Mouse (Mus musculus): ENCODE data around the gene Chchd6. TPM values are rescaled to one million over a fixed set of nuclear protein-coding genes. Genes with fewer than 3 reads are reported as not detected.

The Chchd6 gene
- polyA plus RNA-seq, 1 experiment from 2014 or later, result 66.9 TPM

DNA sequence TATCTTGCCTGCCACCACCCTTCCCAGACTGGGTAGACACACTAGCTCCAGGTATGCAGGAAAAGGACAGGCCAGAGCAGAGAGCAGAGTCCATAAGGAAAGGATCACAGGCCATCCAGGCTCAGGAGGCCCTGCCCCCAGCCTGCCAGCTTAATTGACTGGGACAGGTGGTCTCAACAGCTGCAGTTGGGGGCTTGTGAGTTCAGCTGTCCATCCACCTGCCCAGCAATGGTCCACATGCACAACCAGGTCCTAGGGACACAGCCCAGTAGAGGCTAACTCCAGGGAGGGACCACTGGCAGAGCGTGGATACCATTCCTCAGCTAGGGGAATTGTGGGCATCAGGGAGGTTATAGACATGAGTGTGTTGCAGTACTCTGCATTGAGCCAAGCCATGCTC, 249.6 kb downstream of the Chchd6 start:
- Histone ChIP-seq H3K27me3 (ENCODE audit: control insufficient read depth, insufficient read depth, low read length) (no peaks in the 10 kb centered on the region), H3K36me3 (ENCODE audit: control insufficient read depth, insufficient read depth, low read length) (peaks cover 9% of the 10 kb centered on the region), H3K4me2 (ENCODE audit: low read depth, severe bottlenecking) (no peak overlapping the region), H3K9me3 (ENCODE audit: control insufficient read depth, low read length) (no peaks in the 10 kb centered on the region), H3K4me1 (ENCODE audit: control insufficient read depth, insufficient read depth, low read length) (peaks cover 22% of the 10 kb centered on the region), H3K27ac (replicated peaks; ENCODE audit: low read depth, low read length) (peak overlapping the region; percentile 87), H3K9ac (ENCODE audit: low read length) (no peak overlapping the region), H3K4me3 (ENCODE audit: low read depth, low read length) (no peak overlapping the region)
- 83% methylated on average over 1 of the region's 1 CpGs for WGBS
- DNase-seq (ENCODE audit: low spot score) (peak; percentile 39), ATAC-seq (ENCODE audit: insufficient number of reproducible peaks, low FRiP score, low TSS enrichment, low read depth) (no peak)

DNA sequence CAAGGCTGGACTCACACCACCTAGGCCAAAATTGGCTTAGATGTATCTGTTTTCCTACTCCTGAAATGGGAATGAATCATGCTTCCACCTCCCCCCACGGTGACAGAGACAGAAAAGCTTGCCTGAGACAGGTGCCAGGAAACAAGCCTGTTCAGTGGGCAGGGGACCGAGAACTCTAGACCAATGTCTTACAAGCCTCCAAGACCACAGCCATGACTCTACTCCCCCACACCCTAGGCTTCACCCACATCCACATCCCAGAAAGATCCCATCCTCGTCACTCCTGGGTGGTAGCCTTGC, 250.0 kb downstream of the Chchd6 start:
- WGBS, result 64% methylated on average over 3 of the region's 3 CpGs
- Histone ChIP-seq H3K9me3 (ENCODE audit: control insufficient read depth, low read length) (no peaks in the 10 kb centered on the region), H3K9ac (ENCODE audit: low read length) (no peak overlapping the region), H3K36me3 (ENCODE audit: control insufficient read depth, insufficient read depth, low read length) (peaks cover 5% of the 10 kb centered on the region), H3K27ac (replicated peaks; ENCODE audit: low read depth, low read length) (peak overlapping the region; percentile 87), H3K27me3 (ENCODE audit: control insufficient read depth, insufficient read depth, low read length) (no peaks in the 10 kb centered on the region), H3K4me3 (ENCODE audit: low read depth, low read length) (no peak overlapping the region), H3K4me2 (ENCODE audit: low read depth, severe bottlenecking) (peak overlapping the region; percentile 17; the same call in 1 of the 2 replicates), H3K4me1 (ENCODE audit: control insufficient read depth, insufficient read depth, low read length) (peaks cover 22% of the 10 kb centered on the region)
- DNase-seq (ENCODE audit: low spot score), result no peak
- ATAC-seq (ENCODE audit: insufficient number of reproducible peaks, low FRiP score, low TSS enrichment, low read depth), result no peak

DNA sequence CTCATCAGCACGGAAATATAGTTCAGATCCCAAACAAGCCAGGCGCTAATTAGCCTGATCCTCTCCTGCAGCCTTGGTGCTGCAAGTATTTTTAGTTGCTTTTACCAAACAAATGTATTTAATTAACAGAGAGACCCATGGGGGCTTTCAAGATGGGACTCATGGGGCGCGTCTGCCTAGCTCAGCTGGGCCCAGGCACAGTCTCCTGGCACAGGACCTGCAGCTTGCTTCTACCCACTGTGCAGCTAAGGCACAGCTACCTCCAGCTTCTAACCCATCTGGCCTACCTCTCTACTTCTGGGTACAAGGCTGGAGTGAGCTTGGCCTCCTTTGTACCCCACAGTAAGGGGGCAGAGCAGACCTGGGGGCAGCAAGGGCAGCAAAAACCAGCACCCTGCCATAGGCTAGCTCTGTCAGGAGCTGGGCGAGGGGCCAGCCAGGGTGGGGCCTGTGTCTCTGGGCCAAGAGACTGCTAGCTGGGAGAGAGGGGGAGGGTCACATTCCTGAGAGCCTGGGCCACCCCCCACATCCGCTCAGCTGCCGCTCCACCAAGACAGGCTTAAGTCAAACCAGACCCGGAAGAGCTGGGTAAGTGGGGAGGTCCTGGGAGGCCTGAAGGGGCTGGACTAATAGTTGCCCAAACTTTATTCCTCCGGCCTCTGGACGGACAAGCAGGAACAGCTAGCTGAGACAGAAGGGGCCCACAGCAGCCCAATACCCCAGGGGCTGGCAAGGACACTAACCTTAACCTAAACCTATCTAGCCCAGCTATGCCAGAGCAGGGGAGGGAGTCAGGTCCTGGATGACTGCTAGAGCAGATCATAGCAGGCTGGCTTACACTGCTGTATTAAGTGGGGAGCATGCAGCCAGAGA, 250.6 kb downstream of the Chchd6 start:
- no peaks in the 10 kb centered on the region for H3K27me3 ChIP-seq (ENCODE audit: control insufficient read depth, insufficient read depth, low read length)
- H3K4me1 ChIP-seq (ENCODE audit: control insufficient read depth, insufficient read depth, low read length), result peaks cover 22% of the 10 kb centered on the region
- DNase-seq (ENCODE audit: low spot score) (peak; percentile 81), ATAC-seq (ENCODE audit: insufficient number of reproducible peaks, low FRiP score, low TSS enrichment, low read depth) (peak; percentile 90)
- H3K27ac ChIP-seq (replicated peaks; ENCODE audit: low read depth, low read length), result peak overlapping the region; percentile 87
- peak overlapping the region; percentile 43 for H3K9ac ChIP-seq (ENCODE audit: low read length)
- H3K4me3 ChIP-seq (ENCODE audit: low read depth, low read length), result no peak overlapping the region
- WGBS, result 16% methylated on average over 10 of the region's 10 CpGs
- peak overlapping the region; percentile 29 for H3K4me2 ChIP-seq (ENCODE audit: low read depth, severe bottlenecking)
- no peaks in the 10 kb centered on the region for H3K9me3 ChIP-seq (ENCODE audit: control insufficient read depth, low read length)
- H3K36me3 ChIP-seq (ENCODE audit: control insufficient read depth, insufficient read depth, low read length), result peaks cover 5% of the 10 kb centered on the region

GRCm38 (mm10) chr6:89341981-89342380, 253.5 kb downstream of the Chchd6 start:
- Histone ChIP-seq H3K9ac (ENCODE audit: low read length) (no peak overlapping the region), H3K4me1 (ENCODE audit: control insufficient read depth, insufficient read depth, low read length) (peaks cover 22% of the 10 kb centered on the region), H3K36me3 (ENCODE audit: control insufficient read depth, insufficient read depth, low read length) (peaks cover 8% of the 10 kb centered on the region; the same call in 1 of the 2 replicates), H3K27ac (replicated peaks; ENCODE audit: low read depth, low read length) (no peak overlapping the region), H3K4me2 (ENCODE audit: low read depth, severe bottlenecking) (no peak overlapping the region), H3K4me3 (ENCODE audit: low read depth, low read length) (no peak overlapping the region), H3K9me3 (ENCODE audit: control insufficient read depth, low read length) (no peaks in the 10 kb centered on the region), H3K27me3 (ENCODE audit: control insufficient read depth, insufficient read depth, low read length) (no peaks in the 10 kb centered on the region)
- DNase-seq (ENCODE audit: low spot score) (no peak), ATAC-seq (ENCODE audit: insufficient number of reproducible peaks, low FRiP score, low TSS enrichment, low read depth) (no peak)
- 87% methylated on average over 4 of the region's 4 CpGs for WGBS

DNA sequence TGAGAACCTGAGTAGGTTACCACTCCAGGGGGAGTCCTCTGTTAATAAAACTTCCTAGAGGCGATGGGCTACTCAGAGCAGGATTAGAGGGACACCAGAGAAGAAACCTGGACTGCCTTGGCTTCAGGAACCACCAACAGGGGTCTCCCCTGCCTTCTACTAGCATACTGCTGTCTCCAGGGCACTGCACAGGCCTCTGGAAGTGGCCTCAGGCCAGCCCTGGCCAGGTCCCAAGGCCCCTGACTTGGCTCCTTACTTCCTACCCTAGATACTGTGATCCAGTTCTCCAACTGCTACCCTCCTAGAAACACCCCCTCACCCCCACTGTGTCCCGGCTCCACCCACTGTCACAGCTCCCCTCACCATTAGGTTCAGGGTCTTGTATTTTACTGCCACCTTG, 256.0 kb downstream of the Chchd6 start:
- no peak for ATAC-seq (ENCODE audit: insufficient number of reproducible peaks, low FRiP score, low TSS enrichment, low read depth)

DNA sequence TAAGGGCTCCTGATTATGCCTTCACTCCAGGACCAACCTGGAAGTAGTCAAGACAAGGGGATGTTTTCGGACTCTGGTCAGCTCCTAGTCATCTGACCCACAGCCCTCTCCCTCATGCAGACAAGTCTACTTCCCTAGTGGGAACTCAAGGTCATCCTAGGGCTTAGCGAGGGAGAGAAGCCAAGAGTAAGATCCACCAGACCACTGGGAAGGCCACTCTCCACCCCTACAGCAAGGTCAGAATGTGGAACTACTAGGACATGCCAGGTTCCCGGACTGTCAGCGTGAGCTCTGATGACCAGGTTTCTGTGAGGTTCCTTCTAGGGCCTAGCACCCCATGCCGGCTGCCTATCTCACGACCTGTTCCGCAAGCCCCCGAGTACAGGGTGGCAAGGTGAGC, 256.7 kb downstream of the Chchd6 start:
- no peak overlapping the region for H3K4me3 ChIP-seq (ENCODE audit: low read depth, low read length)
- no peak overlapping the region for H3K4me2 ChIP-seq (ENCODE audit: low read depth, severe bottlenecking)
- DNase-seq (ENCODE audit: low spot score) (no peak), ATAC-seq (ENCODE audit: insufficient number of reproducible peaks, low FRiP score, low TSS enrichment, low read depth) (no peak)
- no peaks in the 10 kb centered on the region for H3K4me1 ChIP-seq (ENCODE audit: control insufficient read depth, insufficient read depth, low read length)
- H3K27me3 ChIP-seq (ENCODE audit: control insufficient read depth, insufficient read depth, low read length), result no peaks in the 10 kb centered on the region
- peaks cover 18% of the 10 kb centered on the region for H3K36me3 ChIP-seq (ENCODE audit: control insufficient read depth, insufficient read depth, low read length)
- H3K27ac ChIP-seq (replicated peaks; ENCODE audit: low read depth, low read length), result no peak overlapping the region
- H3K9me3 ChIP-seq (ENCODE audit: control insufficient read depth, low read length), result no peaks in the 10 kb centered on the region
- no peak overlapping the region for H3K9ac ChIP-seq (ENCODE audit: low read length)
- 94% methylated on average over 8 of the region's 8 CpGs for WGBS

More for the DNA sequence above, 256.0 kb downstream of the Chchd6 start:
- no peaks in the 10 kb centered on the region for H3K27me3 ChIP-seq (ENCODE audit: control insufficient read depth, insufficient read depth, low read length)
- 92% methylated on average over 2 of the region's 2 CpGs for WGBS
- no peak overlapping the region for H3K27ac ChIP-seq (replicated peaks; ENCODE audit: low read depth, low read length)
- peaks cover 6% of the 10 kb centered on the region for H3K4me1 ChIP-seq (ENCODE audit: control insufficient read depth, insufficient read depth, low read length)
- H3K4me2 ChIP-seq (ENCODE audit: low read depth, severe bottlenecking), result no peak overlapping the region
- no peak overlapping the region for H3K4me3 ChIP-seq (ENCODE audit: low read depth, low read length)
- H3K9ac ChIP-seq (ENCODE audit: low read length), result no peak overlapping the region
- peaks cover 18% of the 10 kb centered on the region for H3K36me3 ChIP-seq (ENCODE audit: control insufficient read depth, insufficient read depth, low read length)
- H3K9me3 ChIP-seq (ENCODE audit: control insufficient read depth, low read length), result no peaks in the 10 kb centered on the region
- DNase-seq (ENCODE audit: low spot score), result no peak

- Histone ChIP-seq H3K27ac (replicated peaks; ENCODE audit: low read depth, low read length) (no peak overlapping the region), H3K9ac (ENCODE audit: low read length) (no peak overlapping the region), H3K4me3 (ENCODE audit: low read depth, low read length) (no peak overlapping the region), H3K27me3 (ENCODE audit: control insufficient read depth, insufficient read depth, low read length) (no peaks in the 10 kb centered on the region), H3K4me1 (ENCODE audit: control insufficient read depth, insufficient read depth, low read length) (no peaks in the 10 kb centered on the region), H3K4me2 (ENCODE audit: low read depth, severe bottlenecking) (no peak overlapping the region), H3K9me3 (ENCODE audit: control insufficient read depth, low read length) (no peaks in the 10 kb centered on the region), H3K36me3 (ENCODE audit: control insufficient read depth, insufficient read depth, low read length) (peaks cover 20% of the 10 kb centered on the region)
- 88% methylated on average over 9 of the region's 9 CpGs for WGBS
- ATAC-seq (ENCODE audit: insufficient number of reproducible peaks, low FRiP score, low TSS enrichment, low read depth) (no peak), DNase-seq (ENCODE audit: low spot score) (no peak)
Observed at GRCm38 (mm10) chr6:89337574-89337973, 257.9 kb downstream of the Chchd6 start.

GRCm38 (mm10) chr6:89333964-89334702, 261.3 kb downstream of the Chchd6 start:
- no peak overlapping the region for H3K4me2 ChIP-seq (ENCODE audit: low read depth, severe bottlenecking)
- DNase-seq (ENCODE audit: low spot score), result peak; percentile 42
- H3K27me3 ChIP-seq (ENCODE audit: control insufficient read depth, insufficient read depth, low read length), result no peaks in the 10 kb centered on the region
- H3K4me1 ChIP-seq (ENCODE audit: control insufficient read depth, insufficient read depth, low read length), result no peaks in the 10 kb centered on the region
- H3K9ac ChIP-seq (ENCODE audit: low read length), result no peak overlapping the region
- no peaks in the 10 kb centered on the region for H3K9me3 ChIP-seq (ENCODE audit: control insufficient read depth, low read length)
- no peak overlapping the region for H3K4me3 ChIP-seq (ENCODE audit: low read depth, low read length)
- ATAC-seq (ENCODE audit: insufficient number of reproducible peaks, low FRiP score, low TSS enrichment, low read depth), result peak; percentile 57; the same call in 1 of the 2 replicates
- 86% methylated on average over 12 of the region's 12 CpGs for WGBS
- H3K27ac ChIP-seq (replicated peaks; ENCODE audit: low read depth, low read length), result no peak overlapping the region
- H3K36me3 ChIP-seq (ENCODE audit: control insufficient read depth, insufficient read depth, low read length), result peaks cover 20% of the 10 kb centered on the region
